Mouse (Mus musculus) MEL (cell line): ENCODE results near the gene Pkdrej. TPM values are rescaled to one million over a fixed set of nuclear protein-coding genes. Genes with fewer than 3 reads are reported as not detected.
A peak's percentile ranks its signal among the peaks of the same experiment; 100 is the strongest.

ENCODE experiments used
- DNase-seq: peaks from one replicate; pipeline ENCODE4 v3.0.0; 2011; ENCODE audit warnings: low read depth, low spot score
- H3K27ac ChIP-seq: 2 replicates; pipeline ENCODE4 v1.5.1; 2012; ENCODE audit warnings: low read depth, mild to moderate bottlenecking, control low read depth, low read length, moderate library complexity; ENCODE audit not compliant: control insufficient read depth
- H3K27me3 ChIP-seq, 2 experiments: fragments of 150-350 bp in 1 of 2; sonication (generic) in 1 of 2; 2 replicates each; pipeline ENCODE4 v1.6.1; 2012; ENCODE audit warnings: low read length in 2 of 2, mild to moderate bottlenecking in 2 of 2, improper control_type of control experiment in 1 of 2, moderate library complexity in 1 of 2; ENCODE audit not compliant: insufficient read depth in 2 of 2, control insufficient read depth in 1 of 2
- H3K36me3 ChIP-seq, 2 experiments: 2 replicates each; pipeline ENCODE4 v1.6.1; 2012 to 2014; ENCODE audit warnings: low read length in 2 of 2, improper control_type of control experiment in 1 of 2, inconsistent platforms in 1 of 2, mild to moderate bottlenecking in 1 of 2; ENCODE audit not compliant: insufficient read depth in 2 of 2, control insufficient read depth in 1 of 2
- H3K4me1 ChIP-seq, 2 experiments: fragments of 150-350 bp in 1 of 2; sonication (generic) in 1 of 2; 2 replicates each; pipeline ENCODE4 v1.6.1; 2012; ENCODE audit warnings: low read length in 2 of 2, improper control_type of control experiment in 1 of 2, mild to moderate bottlenecking in 1 of 2; ENCODE audit not compliant: insufficient read depth in 2 of 2, control insufficient read depth in 1 of 2
- H3K4me3 ChIP-seq, 2 experiments: fragments of 150-350 bp in 1 of 2; sonication (generic) in 1 of 2; 2 replicates each; pipeline ENCODE4 v1.5.1; 2012; ENCODE audit warnings: low read depth in 2 of 2, low read length in 2 of 2, mild to moderate bottlenecking in 2 of 2, moderate library complexity in 2 of 2, control low read depth in 1 of 2, improper control_type of control experiment in 1 of 2; ENCODE audit not compliant: control insufficient read depth in 1 of 2, insufficient read depth in 1 of 2
- H3K79me2 ChIP-seq: 2 replicates; pipeline ENCODE4 v1.6.1; 2012; ENCODE audit warnings: mild to moderate bottlenecking, low read length, moderate library complexity; ENCODE audit not compliant: control insufficient read depth, poor library complexity, insufficient read depth
- H3K9ac ChIP-seq: 2 replicates; pipeline ENCODE4 v1.6.1; 2012; ENCODE audit warnings: low read depth, mild to moderate bottlenecking, control low read depth, low read length, moderate library complexity; ENCODE audit not compliant: control insufficient read depth, poor library complexity, severe bottlenecking
- H3K9me3 ChIP-seq: fragments of 150-350 bp; sonication (generic); replicated peaks from 2 replicates; pipeline ENCODE4 v1.6.1; 2012; ENCODE audit warnings: mild to moderate bottlenecking, low read length, improper control_type of control experiment, moderate library complexity; ENCODE audit not compliant: insufficient read depth
- BHLHE40 ChIP-seq: IDR thresholded peaks from 2 replicates; pipeline ENCODE4 v1.6.1; 2012; ENCODE audit warnings: low read depth, mild to moderate bottlenecking, inconsistent platforms, low read length, improper control_type of control experiment, borderline replicate concordance
- ETS1 ChIP-seq: IDR thresholded peaks from 2 replicates; pipeline ENCODE4 v1.6.1; 2012; ENCODE audit warnings: low read depth, mild to moderate bottlenecking, inconsistent platforms, low read length, improper control_type of control experiment, moderate library complexity
- GATA1 ChIP-seq: IDR thresholded peaks from 2 replicates; pipeline ENCODE4 v1.6.1; 2011; ENCODE audit warnings: low read depth, low read length, improper control_type of control experiment
- MAFK ChIP-seq: IDR thresholded peaks from 2 replicates; pipeline ENCODE4 v1.6.1; 2011; ENCODE audit warnings: low read depth, mild to moderate bottlenecking, low read length, improper control_type of control experiment, borderline replicate concordance
- MEF2A ChIP-seq: IDR thresholded peaks from 2 replicates; pipeline ENCODE4 v1.6.1; 2014; ENCODE audit warnings: low read depth, mild to moderate bottlenecking, inconsistent platforms, low read length, improper control_type of control experiment; ENCODE audit not compliant: poor library complexity, insufficient replicate concordance, severe bottlenecking; ENCODE audit errors: extremely low read depth
- MYB ChIP-seq: IDR thresholded peaks from 2 replicates; pipeline ENCODE4 v1.6.1; 2011; ENCODE audit warnings: mild to moderate bottlenecking, low read depth, low read length, improper control_type of control experiment
- NELFE ChIP-seq: IDR thresholded peaks from 2 replicates; pipeline ENCODE4 v1.6.1; 2011; ENCODE audit warnings: low read depth, low read length, improper control_type of control experiment
- POLR2AphosphoS5 ChIP-seq: IDR thresholded peaks from 2 replicates; pipeline ENCODE4 v1.6.1; 2012; ENCODE audit warnings: low read depth, borderline replicate concordance, mild to moderate bottlenecking, inconsistent platforms, low read length, moderate library complexity, mixed read lengths
- RCOR1 ChIP-seq: IDR thresholded peaks from 2 replicates; pipeline ENCODE4 v1.6.1; 2012; ENCODE audit warnings: low read depth, mild to moderate bottlenecking, inconsistent platforms, low read length, improper control_type of control experiment
- TBP ChIP-seq: IDR thresholded peaks from 2 replicates; pipeline ENCODE4 v1.8.0; 2011; ENCODE audit warnings: low read depth, low read length, improper control_type of control experiment
- USF2 ChIP-seq, 2 experiments: IDR thresholded peaks; 2 replicates each; pipeline ENCODE4 v1.6.1; 2011 to 2012; ENCODE audit warnings: improper control_type of control experiment in 2 of 2, low read length in 2 of 2, borderline replicate concordance in 1 of 2, inconsistent platforms in 1 of 2, low read depth in 1 of 2, mild to moderate bottlenecking in 1 of 2; ENCODE audit not compliant: insufficient read depth in 1 of 2
- ZC3H11A ChIP-seq: IDR thresholded peaks from 2 replicates; pipeline ENCODE4 v1.6.1; 2012; ENCODE audit warnings: low read depth, mild to moderate bottlenecking, inconsistent platforms, low read length, improper control_type of control experiment
- ZMIZ1 ChIP-seq: IDR thresholded peaks from 2 replicates; pipeline ENCODE4 v1.6.1; 2012; ENCODE audit warnings: low read depth, mild to moderate bottlenecking, inconsistent platforms, low read length, improper control_type of control experiment, moderate library complexity
- polyA plus RNA-seq, 2 experiments: library from polyadenylated mRNA; stranded (reverse) in 1 of 2; unstranded in 1 of 2; fragments of >175 nt in 1 of 2; fragments of >200 nt in 1 of 2; gene quantifications; 2 replicates each; pipeline versions ENCODE4 v1.2.1 to v1.2.4; 2012; ENCODE audit warnings: low replicate concordance in 2 of 2, low read depth in 1 of 2; ENCODE audit not compliant: insufficient read length in 2 of 2, insufficient read depth in 1 of 2, missing spikeins in 1 of 2
- total RNA-seq: library from RNA; depleted of rRNA; stranded (reverse); fragments of 300-350 nt; gene quantifications from 2 replicates; pipeline ENCODE4 v1.2.3, GENCODE M21; 2012

Gene Pkdrej
- total and polyA plus RNA-seq, 3 experiments: 0.27 to 0.56 TPM; not detected in 1

DNA sequence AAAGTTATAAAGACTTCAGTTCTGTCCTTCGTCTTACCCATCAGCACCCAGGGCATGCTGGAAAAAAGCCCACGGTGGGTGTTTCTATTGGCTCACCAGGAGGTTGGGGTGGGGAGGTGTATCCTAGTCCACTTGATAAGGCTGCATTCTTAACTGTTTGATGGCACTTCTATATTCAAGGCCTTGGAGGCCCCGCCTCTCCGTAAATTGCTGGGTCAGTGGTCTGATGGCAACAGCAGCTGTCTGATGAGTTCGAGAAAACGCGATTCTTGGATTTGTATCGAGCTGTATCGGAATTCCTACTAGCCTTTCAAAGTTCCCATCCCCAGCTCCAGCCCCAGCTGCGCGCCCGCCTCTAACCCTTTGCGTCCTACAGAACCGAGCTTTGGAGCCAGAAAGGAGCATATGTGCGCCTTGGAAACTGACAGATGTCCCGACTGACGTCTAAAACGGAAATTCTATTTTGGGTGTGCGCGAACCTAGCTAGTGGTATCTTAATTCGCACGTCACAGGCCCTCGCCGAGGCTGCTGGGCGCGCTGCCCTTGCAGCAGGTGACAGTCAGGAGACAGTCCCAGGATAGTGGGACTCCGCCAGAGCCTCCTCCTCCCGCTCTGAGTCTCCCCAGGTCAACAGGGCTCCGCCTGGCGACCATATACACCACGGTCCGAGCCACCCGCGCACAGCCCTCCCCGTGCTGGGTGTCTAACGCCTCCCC, 10.6 kb downstream of the Pkdrej start:
- H3K27me3 ChIP-seq: no peaks in the 10 kb centered on the region
- H3K4me3 ChIP-seq: peak overlapping the region; percentile 73 to 75
- H3K9me3 ChIP-seq: no peaks in the 10 kb centered on the region
- H3K79me2 ChIP-seq: peaks cover 2% of the 10 kb centered on the region; the same call in 1 of the 2 replicates
- H3K36me3 ChIP-seq: peaks cover 0 to 15% of the 10 kb centered on the region in 2 experiments; a peak in 2 of 4 replicates
- peaks cover 10 to 21% of the 10 kb centered on the region in 2 experiments for H3K4me1 ChIP-seq
- H3K9ac ChIP-seq: peak overlapping the region; percentile 66
- no peak for TF ChIP-seq POLR2AphosphoS5
- TF ChIP-seq MEF2A: 0 out of 2 replicates have a peak, but pooled peaks have one; percentile 27
- TF ChIP-seq BHLHE40: peak; percentile 57; the same call in 1 of the 2 replicates
- no peak for TF ChIP-seq MAFK
- TF ChIP-seq RCOR1: no peak
- peak; percentile 40; the same call in 1 of the 2 replicates for TF ChIP-seq ETS1
- TF ChIP-seq ZMIZ1: no peak
- no peak for TF ChIP-seq USF2 (IDR thresholded peaks at IDR 0.05; ENCODE audit: borderline replicate concordance in 1 of 2, insufficient read depth in 1 of 2, low read depth in 1 of 2, low read length in 2 of 2)
- no peak for TF ChIP-seq NELFE
- no peak for TF ChIP-seq ZC3H11A
- 0 out of 2 replicates have a peak, but pooled peaks have one; percentile 13 for TF ChIP-seq GATA1
- no peak for TF ChIP-seq MYB
- H3K27ac ChIP-seq: peak overlapping the region; percentile 76
- peak; percentile 84 for DNase-seq

DNA sequence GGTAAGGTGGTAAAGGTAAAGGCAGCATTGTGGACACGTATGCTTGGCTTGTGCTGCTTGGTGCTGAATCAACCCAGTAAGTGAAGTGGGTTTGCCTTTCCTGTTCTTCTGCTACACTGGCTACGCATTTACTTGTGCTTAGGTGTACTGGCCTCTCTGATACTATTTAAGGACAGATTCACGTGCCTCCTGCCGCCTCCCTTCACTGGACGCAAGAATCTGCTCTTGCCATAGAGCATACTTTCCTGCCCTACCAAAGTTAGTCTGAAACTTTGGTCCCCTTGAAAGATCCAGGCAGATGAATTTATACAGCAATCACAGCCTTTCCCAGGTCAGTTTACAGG, 11.1 kb downstream of the Pkdrej start:
- H3K9ac ChIP-seq: peak overlapping the region; percentile 66; the same call in 1 of the 2 replicates
- no peak for TF ChIP-seq TBP
- no peak for TF ChIP-seq RCOR1
- TF ChIP-seq, all 39 proteins: peak for 0
- H3K4me1 ChIP-seq: peaks cover 10 to 21% of the 10 kb centered on the region in 2 experiments
- H3K4me3 ChIP-seq: peak overlapping the region; percentile 73 to 75
- DNase-seq: no peak
- no peak overlapping the region for H3K27ac ChIP-seq
- no peaks in the 10 kb centered on the region for H3K9me3 ChIP-seq
- H3K79me2 ChIP-seq: peaks cover 2% of the 10 kb centered on the region; the same call in 1 of the 2 replicates
- no peaks in the 10 kb centered on the region for H3K27me3 ChIP-seq
- peaks cover 0 to 15% of the 10 kb centered on the region in 2 experiments; a peak in 2 of 4 replicates for H3K36me3 ChIP-seq
